Mouse (Mus musculus) forebrain, embryonic 15.5 days (tissue): Measurements from ENCODE around the gene Asb18. TPM values are rescaled to one million over a fixed set of nuclear protein-coding genes. Genes with fewer than 3 reads are reported as not detected.

ENCODE experiments used
- ATAC-seq: fragments of 200-750 bp; cut with Nextera tagmentation; replicated peaks from 2 replicates; pipeline ENCODE4 v1.8.0; 2017; ENCODE audit warnings: mild to moderate bottlenecking, moderate TSS enrichment, moderate library complexity
- H3K27ac ChIP-seq: fragments of 300-500 bp; sonication (generic); replicated peaks from 2 replicates; pipeline ENCODE4 v1.5.1; 2015; ENCODE audit warnings: mild to moderate bottlenecking, inconsistent platforms
- H3K27me3 ChIP-seq: fragments of 300-500 bp; sonication (generic); 2 replicates; pipeline ENCODE4 v1.6.1; 2015; ENCODE audit warnings: inconsistent platforms
- H3K36me3 ChIP-seq: fragments of 300-500 bp; sonication (generic); 2 replicates; pipeline ENCODE4 v1.6.1; 2015; ENCODE audit warnings: mild to moderate bottlenecking, inconsistent platforms
- H3K4me1 ChIP-seq: fragments of 300-500 bp; sonication (generic); 2 replicates; pipeline ENCODE4 v1.6.1; 2015; ENCODE audit warnings: inconsistent platforms
- H3K4me2 ChIP-seq: fragments of 300-500 bp; sonication (generic); replicated peaks from 2 replicates; pipeline ENCODE4 v1.6.1; 2015; ENCODE audit warnings: mild to moderate bottlenecking, inconsistent platforms
- H3K4me3 ChIP-seq: fragments of 300-500 bp; sonication (generic); 2 replicates; pipeline ENCODE4 v1.5.1; 2015; ENCODE audit warnings: mild to moderate bottlenecking, inconsistent platforms
- H3K9ac ChIP-seq: fragments of 300-500 bp; sonication (generic); replicated peaks from 2 replicates; pipeline ENCODE4 v1.6.1; 2015; ENCODE audit warnings: mild to moderate bottlenecking, inconsistent platforms
- H3K9me3 ChIP-seq: fragments of 300-500 bp; sonication (generic); 2 replicates; pipeline ENCODE4 v1.6.1; 2016; ENCODE audit warnings: inconsistent platforms
- WGBS: fragments of 180-500 bp; shearing (Covaris S2); methylation state at CpG from one replicate; pipeline ENCODE4 v1.1.7; 2015; ENCODE audit warnings: mixed read lengths; 5-methylcytosine and 5-hydroxymethylcytosine counted together
- polyA plus RNA-seq: library from polyadenylated mRNA; unstranded; fragments of >200 nt; fragmentation: Nextera tagmentation; extraction: Ambion mirVana; gene quantifications from 2 replicates; pipeline ENCODE4 v1.2.1, GENCODE M21; 2015

The Asb18 gene
- polyA plus RNA-seq, 1 experiment from 2014 or later, result 0.19 TPM

GRCm38 (mm10) chr1:89919206-89919605 is 95.3 kb downstream of the Asb18 start:
- no peak for ATAC-seq
- no peak overlapping the region for H3K27ac ChIP-seq
- no peak overlapping the region for H3K4me2 ChIP-seq
- no peak overlapping the region for H3K4me3 ChIP-seq
- peaks cover 84% of the 10 kb centered on the region for H3K27me3 ChIP-seq
- no peak overlapping the region for H3K9ac ChIP-seq
- 80% methylated on average over 6 of the region's 6 CpGs for WGBS
- no peaks in the 10 kb centered on the region for H3K36me3 ChIP-seq
- H3K4me1 ChIP-seq, result peaks cover 10% of the 10 kb centered on the region
- H3K9me3 ChIP-seq, result no peaks in the 10 kb centered on the region

- H3K9me3 ChIP-seq, result no peaks in the 10 kb centered on the region
- H3K27ac ChIP-seq, result no peak overlapping the region
- H3K9ac ChIP-seq, result no peak overlapping the region
- H3K4me1 ChIP-seq, result peaks cover 5% of the 10 kb centered on the region
- H3K27me3 ChIP-seq, result peaks cover 75% of the 10 kb centered on the region
- WGBS, result 9% methylated on average over 18 of the region's 18 CpGs
- H3K36me3 ChIP-seq, result no peaks in the 10 kb centered on the region
- no peak overlapping the region for H3K4me2 ChIP-seq
- H3K4me3 ChIP-seq, result no peak overlapping the region
- ATAC-seq, result no peak
Observed at GRCm38 (mm10) chr1:89918111-89918510, 96.4 kb downstream of the Asb18 start.

GRCm38 (mm10) chr1:89913611-89914010 is 100.9 kb downstream of the Asb18 start:
- H3K27me3 ChIP-seq, result peaks cover 48% of the 10 kb centered on the region
- no peaks in the 10 kb centered on the region for H3K4me1 ChIP-seq
- H3K4me3 ChIP-seq, result no peak overlapping the region
- no peak overlapping the region for H3K4me2 ChIP-seq
- no peaks in the 10 kb centered on the region for H3K36me3 ChIP-seq
- H3K9ac ChIP-seq, result no peak overlapping the region
- no peak for ATAC-seq
- 70% methylated on average over 4 of the region's 4 CpGs for WGBS
- H3K9me3 ChIP-seq, result no peaks in the 10 kb centered on the region
- H3K27ac ChIP-seq, result no peak overlapping the region

- H3K4me3 ChIP-seq, result no peak overlapping the region
- WGBS, result 36% methylated on average over 5 of the region's 5 CpGs
Observed at GRCm38 (mm10) chr1:89912392-89912791, 102.1 kb downstream of the Asb18 start.

GRCm38 (mm10) chr1:89909796-89910195 is 104.7 kb downstream of the Asb18 start:
- H3K4me1 ChIP-seq, result no peaks in the 10 kb centered on the region
- no peak for ATAC-seq
- no peaks in the 10 kb centered on the region for H3K9me3 ChIP-seq
- H3K27ac ChIP-seq, result no peak overlapping the region
- peaks cover 20% of the 10 kb centered on the region; the same call in 1 of the 2 replicates for H3K27me3 ChIP-seq
- H3K9ac ChIP-seq, result no peak overlapping the region
- H3K4me2 ChIP-seq, result no peak overlapping the region
- WGBS, result 92% methylated on average over 8 of the region's 8 CpGs
- H3K4me3 ChIP-seq, result no peak overlapping the region
- H3K36me3 ChIP-seq, result no peaks in the 10 kb centered on the region

More at GRCm38 (mm10) chr1:89912392-89912791, 102.1 kb downstream of the Asb18 start:
- no peaks in the 10 kb centered on the region for H3K9me3 ChIP-seq
- peaks cover 36% of the 10 kb centered on the region for H3K27me3 ChIP-seq
- H3K4me1 ChIP-seq, result no peaks in the 10 kb centered on the region
- no peak for ATAC-seq
- H3K36me3 ChIP-seq, result no peaks in the 10 kb centered on the region
- no peak overlapping the region for H3K27ac ChIP-seq
- H3K9ac ChIP-seq, result no peak overlapping the region
- H3K4me2 ChIP-seq, result no peak overlapping the region

- no peak for ATAC-seq
- Histone ChIP-seq H3K9me3 (no peaks in the 10 kb centered on the region), H3K4me2 (no peak overlapping the region), H3K36me3 (no peaks in the 10 kb centered on the region), H3K27ac (no peak overlapping the region), H3K4me1 (no peaks in the 10 kb centered on the region), H3K27me3 (no peaks in the 10 kb centered on the region), H3K9ac (no peak overlapping the region), H3K4me3 (no peak overlapping the region)
- 89% methylated on average over 1 of the region's 1 CpGs for WGBS
Observed at GRCm38 (mm10) chr1:89902641-89903040, 111.8 kb downstream of the Asb18 start.

- no peaks in the 10 kb centered on the region for H3K4me1 ChIP-seq
- H3K27ac ChIP-seq, result no peak overlapping the region
- no peaks in the 10 kb centered on the region for H3K27me3 ChIP-seq
- ATAC-seq, result no peak
- WGBS, result 92% methylated on average over 2 of the region's 2 CpGs
- no peaks in the 10 kb centered on the region for H3K36me3 ChIP-seq
- H3K9ac ChIP-seq, result no peak overlapping the region
- H3K4me3 ChIP-seq, result no peak overlapping the region
- H3K4me2 ChIP-seq, result no peak overlapping the region
- no peaks in the 10 kb centered on the region for H3K9me3 ChIP-seq
Observed at GRCm38 (mm10) chr1:89902236-89902635, 112.2 kb downstream of the Asb18 start.

- no peak for ATAC-seq
- Histone ChIP-seq H3K4me1 (no peaks in the 10 kb centered on the region), H3K4me2 (no peak overlapping the region), H3K36me3 (no peaks in the 10 kb centered on the region), H3K4me3 (no peak overlapping the region), H3K27ac (no peak overlapping the region), H3K9me3 (no peaks in the 10 kb centered on the region), H3K9ac (no peak overlapping the region), H3K27me3 (no peaks in the 10 kb centered on the region)
- WGBS, result 80% methylated on average over 4 of the region's 4 CpGs
Observed at GRCm38 (mm10) chr1:89901381-89901780, 113.1 kb downstream of the Asb18 start.

Other genes with a start within 250 kb of the Asb18 start
- gene Gbx2, start 83.5 kb downstream of the Asb18 start, polyA plus RNA-seq, result 9.3 and 15.0 TPM in 2 replicates
- gene Iqca, start 138.7 kb upstream of the Asb18 start, polyA plus RNA-seq, result 0.52 and 1.3 TPM in 2 replicates
- gene Ackr3, start 189.3 kb upstream of the Asb18 start, polyA plus RNA-seq, result 23.7 and 23.8 TPM in 2 replicates